Mouse (Mus musculus) small intestine, adult 2 months (tissue): ENCODE measurements at regions not wholly inside any gene's neighbourhood (a gene's known extent, or its start where the extent isn't known, plus 50 kb on each side); places are given as distances from the start of the nearest gene placed in this dataset.
"Not testable (repeated sequence)": the region's sequence is repeated elsewhere in the genome, so short reads cannot be mapped to it uniquely, and the experiment has no call there.

Experiments used
- CTCF ChIP-seq: fragments of 200-500 bp; IDR thresholded peaks from 2 replicates; pipeline ENCODE4 v1.5.1; 2012; ENCODE audit warnings: low read depth, mild to moderate bottlenecking, control low read depth, inconsistent platforms, low read length, moderate library complexity, mixed read lengths; ENCODE audit not compliant: insufficient replicate concordance, insufficient read length; ENCODE audit errors: extremely low read depth
- POLR2A ChIP-seq: fragments of 200-500 bp; IDR thresholded peaks from 2 replicates; pipeline ENCODE4 v1.6.1; 2012; ENCODE audit warnings: low read depth, mild to moderate bottlenecking, control low read depth, inconsistent platforms, low read length, moderate library complexity

- not testable (repeated sequence) for TF ChIP-seq CTCF, POLR2A
These were observed 632.5 kb downstream of the Tlr4 start for GRCm38 (mm10) chr4:67459871-67460270.
